Comparison of ENCODE assay signal across 13 mouse cellular contexts in genomic region chr4:75212396-75213175, GRCm38 (mm10).
DNase-seq lines count a peak whose midpoint lies in the region; ATAC-seq and TF ChIP-seq lines count a peak whose summit lies in the region.
"Had no signal": no experiment of that assay in that cellular context is flagged by ENCODE, and none has a peak within 500 bp of the region (broad histone marks: within the 10 kb centered on the region; RNA-seq: fewer than 3 reads in every experiment).

No protein-coding gene starts in this region.

- no peak overlapping the region for H3K4me2 ChIP-seq in hindbrain, embryonic 16.5 days (ENCODE audit: low read length)
- H3K4me2 ChIP-seq in liver, postnatal 0 days (ENCODE audit: low read depth, low read length), result no peak overlapping the region
- H3K4me2 ChIP-seq: embryonic facial prominence, embryonic 12.5 days; limb, embryonic 15.5 days had no signal

- intact Hi-C loops in left cerebral cortex, postnatal 25 days (cut with DNase I), result no loop called here

- TF ChIP-seq EP300 in liver, postnatal 0 days (IDR thresholded peaks at IDR 0.05; ENCODE audit: low read depth), result no peak

- H3K27me3 ChIP-seq in hindbrain, embryonic 16.5 days (replicated peaks; ENCODE audit: control insufficient read depth, insufficient read depth, low read length), result no peaks in the 10 kb centered on the region
- H3K27me3 ChIP-seq in liver, postnatal 0 days (ENCODE audit: insufficient read depth, low read length), result no peaks in the 10 kb centered on the region
- H3K27me3 ChIP-seq: embryonic facial prominence, embryonic 12.5 days; limb, embryonic 15.5 days; megakaryocyte, embryonic 14.5 days had no signal

- peak; percentile 1 to 11 for DNase-seq in cerebellum, postnatal 10 days
- DNase-seq in cerebellum, adult 9-11 months, result no peak
- peak; percentile 20 to 89 for DNase-seq in left cerebral cortex, postnatal 25 days (ENCODE audit: low spot score in 2 of 2)
- peak; percentile 52 for DNase-seq in right cerebral cortex, postnatal 14 days
- no peak for DNase-seq in liver, postnatal 0 days
- DNase-seq in cerebellum, adult 8-10 months, result no peak
- DNase-seq: heart, adult 18-20 months had no signal

- H3K36me3 ChIP-seq in hindbrain, embryonic 16.5 days (ENCODE audit: control insufficient read depth, insufficient read depth, low read length), result no peaks in the 10 kb centered on the region
- no peaks in the 10 kb centered on the region for H3K36me3 ChIP-seq in liver, postnatal 0 days (replicated peaks; ENCODE audit: insufficient read depth, low read length)
- H3K36me3 ChIP-seq: embryonic facial prominence, embryonic 12.5 days; limb, embryonic 15.5 days had no signal

- no peak overlapping the region for H3K9ac ChIP-seq in hindbrain, embryonic 16.5 days (ENCODE audit: low read depth, low read length)
- H3K9ac ChIP-seq in liver, postnatal 0 days (replicated peaks), result no peak overlapping the region
- H3K9ac ChIP-seq: embryonic facial prominence, embryonic 12.5 days; limb, embryonic 15.5 days had no signal

- H3K4me3 ChIP-seq in hindbrain, embryonic 16.5 days (ENCODE audit: low read length), result no peak overlapping the region
- H3K4me3 ChIP-seq in liver, postnatal 0 days (ENCODE audit: low read depth, low read length), result no peak overlapping the region
- H3K4me3 ChIP-seq: embryonic facial prominence, embryonic 12.5 days; limb, embryonic 15.5 days; megakaryocyte, embryonic 14.5 days had no signal

- peak; percentile 87 for ATAC-seq in hindbrain, embryonic 16.5 days
- no peak for ATAC-seq in monocyte, adult 5-6 weeks (replicated peaks; ENCODE audit: insufficient number of reproducible peaks, low FRiP score, low TSS enrichment, poor library complexity, severe bottlenecking)
- no peak for ATAC-seq in liver, postnatal 0 days
- ATAC-seq: intestine, embryonic 16.5 days had no signal

- no peak overlapping the region for H3K27ac ChIP-seq in hindbrain, embryonic 16.5 days (ENCODE audit: low read depth, low read length)
- H3K27ac ChIP-seq in liver, postnatal 0 days (ENCODE audit: low read depth), result no peak overlapping the region
- H3K27ac ChIP-seq: embryonic facial prominence, embryonic 12.5 days; limb, embryonic 15.5 days had no signal

- H3K9me3 ChIP-seq in hindbrain, embryonic 16.5 days (ENCODE audit: control insufficient read depth, low read length), result no peaks in the 10 kb centered on the region
- no peaks in the 10 kb centered on the region for H3K9me3 ChIP-seq in liver, postnatal 0 days (ENCODE audit: low read length)
- H3K9me3 ChIP-seq: embryonic facial prominence, embryonic 12.5 days; limb, embryonic 15.5 days; megakaryocyte, embryonic 14.5 days had no signal

- no peak for TF ChIP-seq CTCF in liver, postnatal 0 days (IDR thresholded peaks at IDR 0.05; ENCODE audit: low read depth)

- H3K4me1 ChIP-seq in hindbrain, embryonic 16.5 days (ENCODE audit: control insufficient read depth, insufficient read depth, low read depth, low read length), result no peaks in the 10 kb centered on the region
- no peaks in the 10 kb centered on the region for H3K4me1 ChIP-seq in liver, postnatal 0 days (ENCODE audit: insufficient read depth)
- H3K4me1 ChIP-seq: embryonic facial prominence, embryonic 12.5 days; limb, embryonic 15.5 days; megakaryocyte, embryonic 14.5 days had no signal

Comparison
In these comparisons a context has a peak if more than half of its experiments do, and no peak if none do; other contexts are left out.
1. DNase-seq: peak in cerebellum, postnatal 10 days (2 of 2), left cerebral cortex, postnatal 25 days (2 of 2) and right cerebral cortex, postnatal 14 days (single experiment); none in cerebellum, adult 9-11 months (single experiment), liver, postnatal 0 days (single experiment) and cerebellum, adult 8-10 months (single experiment).